Mouse (Mus musculus): ENCODE measurements at regions not wholly inside any gene's neighbourhood (a gene's known extent, or its start where the extent isn't known, plus 50 kb on each side); places are given as distances from the start of the nearest gene placed in this dataset.

DNA sequence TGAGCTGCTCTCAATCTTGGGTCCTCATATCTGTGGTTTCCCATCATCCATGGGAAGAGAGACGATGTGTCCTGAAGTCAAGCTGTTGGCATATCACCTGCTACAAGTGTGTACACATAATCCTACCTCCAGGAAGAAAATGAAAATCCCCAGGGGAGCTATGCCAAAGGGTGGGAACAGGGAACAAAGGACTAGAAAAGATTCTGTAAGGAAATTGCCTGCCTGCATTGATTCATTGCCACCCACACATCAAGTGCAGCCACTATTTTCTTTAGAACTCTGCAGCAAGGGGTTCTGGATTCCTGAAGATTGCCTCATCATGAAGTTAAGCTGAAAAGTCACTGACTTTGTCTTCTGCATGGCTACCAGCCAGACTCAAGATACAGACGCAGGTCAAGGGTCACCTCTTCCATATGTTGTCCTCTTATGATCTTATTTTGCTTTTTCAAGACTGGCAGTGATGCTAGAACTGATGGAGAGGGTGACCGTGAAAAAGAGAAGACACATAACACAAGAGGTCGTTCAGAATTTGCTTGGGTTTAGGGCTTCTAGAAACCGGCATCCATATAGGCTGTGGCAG is 251.6 kb upstream of the Foxq1 start:
- H3K4me2 ChIP-seq = no peak overlapping the region
- H3K9me3 ChIP-seq (replicated peaks) = no peaks in the 10 kb centered on the region
- no peak overlapping the region for H3K27ac ChIP-seq (ENCODE audit: poor library complexity, severe bottlenecking)
- H3K9ac ChIP-seq = no peak overlapping the region
- peaks cover 2% of the 10 kb centered on the region; the same call in 1 of the 2 replicates for H3K4me1 ChIP-seq (replicated peaks)
- H3K4me3 ChIP-seq = no peak overlapping the region
- H3K36me3 ChIP-seq = no peaks in the 10 kb centered on the region
- peaks cover 45% of the 10 kb centered on the region for H3K27me3 ChIP-seq (replicated peaks)
- ATAC-seq (ENCODE audit: insufficient number of reproducible peaks, low FRiP score) = no peak
- WGBS = 78% methylated on average over 5 of the region's 5 CpGs

DNA sequence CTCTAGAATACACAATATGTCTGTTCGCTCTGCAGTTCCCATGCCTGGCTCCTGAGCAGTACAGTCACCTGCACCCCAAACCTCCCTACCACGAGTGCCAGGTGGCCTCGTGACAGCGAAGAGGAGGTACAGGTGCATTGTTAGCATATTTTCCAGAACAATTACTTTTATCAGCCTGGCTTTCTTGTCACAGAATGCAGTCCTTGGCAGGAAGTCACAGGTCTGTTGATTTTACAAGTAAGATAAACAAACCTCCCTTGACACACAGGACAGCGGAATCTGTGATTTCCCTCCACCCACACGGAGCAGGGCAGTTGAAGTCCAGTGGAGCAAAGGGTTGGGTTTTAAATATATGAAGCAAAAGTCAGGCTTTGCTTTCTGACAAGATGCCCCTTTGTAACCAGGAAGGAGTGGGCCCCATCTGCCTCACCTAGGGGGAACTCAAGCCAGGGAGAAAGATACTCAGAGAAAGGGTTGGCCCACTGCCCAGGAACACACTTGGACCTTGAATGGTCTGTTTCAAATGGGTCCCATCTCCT is 246.8 kb upstream of the Foxq1 start:
- 35% methylated on average over 6 of the region's 6 CpGs for WGBS
- Histone ChIP-seq H3K4me3 (no peak overlapping the region), H3K27ac (ENCODE audit: poor library complexity, severe bottlenecking) (no peak overlapping the region), H3K27me3 (replicated peaks) (peaks cover 33% of the 10 kb centered on the region), H3K9me3 (replicated peaks) (no peaks in the 10 kb centered on the region), H3K4me2 (no peak overlapping the region), H3K36me3 (no peaks in the 10 kb centered on the region), H3K4me1 (replicated peaks) (peaks cover 14% of the 10 kb centered on the region; the same call in 1 of the 2 replicates), H3K9ac (no peak overlapping the region)
- no peak for ATAC-seq (ENCODE audit: insufficient number of reproducible peaks, low FRiP score)

DNA sequence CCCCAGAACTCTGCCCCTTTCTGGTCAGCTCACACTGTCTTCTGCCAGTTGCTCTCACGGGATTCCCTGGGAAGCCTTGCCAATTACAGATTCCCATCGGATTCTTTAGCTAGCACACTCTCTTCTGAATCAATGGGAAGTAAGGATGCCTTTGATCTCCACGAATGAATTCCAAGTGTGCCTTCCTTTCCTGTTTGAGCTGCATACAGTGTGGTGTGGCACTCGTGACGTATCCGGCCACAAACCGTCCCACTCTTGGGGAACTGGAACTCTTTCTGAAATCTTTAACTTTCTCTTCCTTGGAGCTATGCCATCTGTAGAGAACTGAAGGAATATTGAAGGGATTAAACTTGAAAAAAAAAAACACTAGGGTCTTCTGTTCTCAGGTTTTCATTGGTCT is 243.2 kb upstream of the Foxq1 start:
- H3K4me3 ChIP-seq = no peak overlapping the region
- no peak overlapping the region for H3K9ac ChIP-seq
- peaks cover 14% of the 10 kb centered on the region; the same call in 1 of the 2 replicates for H3K4me1 ChIP-seq (replicated peaks)
- H3K27me3 ChIP-seq (replicated peaks) = peaks cover 15% of the 10 kb centered on the region
- H3K36me3 ChIP-seq = no peaks in the 10 kb centered on the region
- H3K27ac ChIP-seq (ENCODE audit: poor library complexity, severe bottlenecking) = no peak overlapping the region
- no peak for ATAC-seq (ENCODE audit: insufficient number of reproducible peaks, low FRiP score)
- H3K4me2 ChIP-seq = no peak overlapping the region
- H3K9me3 ChIP-seq (replicated peaks) = no peaks in the 10 kb centered on the region
- 56% methylated on average over 7 of the region's 7 CpGs for WGBS

DNA sequence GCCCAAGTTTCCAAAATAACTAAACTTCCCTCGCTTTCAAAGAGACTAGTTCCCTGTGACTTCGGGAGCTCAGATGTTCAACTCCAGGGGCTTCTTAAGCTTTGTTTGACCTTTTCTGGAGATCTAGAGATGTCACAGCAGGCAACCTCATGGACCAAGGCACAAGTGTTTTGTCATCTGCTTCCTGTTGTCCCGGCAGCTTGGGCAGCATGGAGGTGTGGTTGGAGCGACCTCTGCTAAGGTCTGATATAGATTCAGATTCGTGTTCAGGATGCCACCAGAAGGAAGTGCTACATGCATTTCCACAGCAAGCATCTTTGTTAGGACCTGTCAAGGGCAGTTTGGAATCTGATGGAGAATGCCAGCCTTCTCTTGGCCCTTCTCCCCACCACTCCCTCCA is 242.1 kb upstream of the Foxq1 start:
- Histone ChIP-seq H3K9ac (no peak overlapping the region), H3K36me3 (no peaks in the 10 kb centered on the region), H3K27me3 (replicated peaks) (peaks cover 22% of the 10 kb centered on the region), H3K4me3 (no peak overlapping the region), H3K4me1 (replicated peaks) (peaks cover 14% of the 10 kb centered on the region; the same call in 1 of the 2 replicates), H3K4me2 (peak overlapping the region; percentile 22; the same call in 1 of the 2 replicates), H3K9me3 (replicated peaks) (no peaks in the 10 kb centered on the region), H3K27ac (ENCODE audit: poor library complexity, severe bottlenecking) (no peak overlapping the region)
- whole genome bisulfite sequencing = 53% methylated on average over 5 of the region's 5 CpGs
- ATAC-seq (ENCODE audit: insufficient number of reproducible peaks, low FRiP score) = no peak

- Histone ChIP-seq H3K27me3 (replicated peaks) (peaks cover 35% of the 10 kb centered on the region), H3K4me2 (no peak overlapping the region), H3K9ac (no peak overlapping the region), H3K4me3 (no peak overlapping the region), H3K27ac (ENCODE audit: poor library complexity, severe bottlenecking) (no peak overlapping the region), H3K9me3 (replicated peaks) (no peaks in the 10 kb centered on the region), H3K36me3 (no peaks in the 10 kb centered on the region), H3K4me1 (replicated peaks) (peaks cover 8% of the 10 kb centered on the region; the same call in 1 of the 2 replicates)
- WGBS = 69% methylated on average over 8 of the region's 8 CpGs
- no peak for ATAC-seq (ENCODE audit: insufficient number of reproducible peaks, low FRiP score)
Observed at GRCm38 (mm10) chr13:31317066-31317465, 238.9 kb upstream of the Foxq1 start.

DNA sequence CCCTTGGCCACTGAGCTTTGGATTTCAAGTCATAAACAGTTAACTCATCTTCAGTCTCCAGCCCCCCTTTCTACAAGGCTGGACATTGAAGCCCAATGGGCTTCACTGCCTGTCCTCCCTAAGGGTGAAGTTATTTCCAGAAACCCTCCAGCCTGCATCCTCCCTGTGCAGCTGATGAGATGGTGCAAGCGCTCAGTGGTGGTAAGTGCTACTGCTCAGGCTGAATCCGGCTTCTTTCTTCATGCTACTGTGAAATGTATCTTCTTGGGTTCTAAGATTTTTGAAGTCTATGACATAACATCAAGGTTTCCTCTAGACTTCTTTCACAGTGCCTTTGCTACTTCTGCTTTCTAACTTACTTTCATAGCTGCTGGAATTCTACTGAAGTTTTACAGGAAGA is 237.9 kb upstream of the Foxq1 start:
- no peak overlapping the region for H3K4me2 ChIP-seq
- peaks cover 35% of the 10 kb centered on the region for H3K27me3 ChIP-seq (replicated peaks)
- H3K27ac ChIP-seq (ENCODE audit: poor library complexity, severe bottlenecking) = no peak overlapping the region
- 80% methylated on average over 2 of the region's 2 CpGs for WGBS
- H3K36me3 ChIP-seq = no peaks in the 10 kb centered on the region
- H3K9me3 ChIP-seq (replicated peaks) = no peaks in the 10 kb centered on the region
- H3K4me1 ChIP-seq (replicated peaks) = peaks cover 5% of the 10 kb centered on the region; the same call in 1 of the 2 replicates
- H3K9ac ChIP-seq = no peak overlapping the region
- H3K4me3 ChIP-seq = no peak overlapping the region
- ATAC-seq (ENCODE audit: insufficient number of reproducible peaks, low FRiP score) = no peak

DNA sequence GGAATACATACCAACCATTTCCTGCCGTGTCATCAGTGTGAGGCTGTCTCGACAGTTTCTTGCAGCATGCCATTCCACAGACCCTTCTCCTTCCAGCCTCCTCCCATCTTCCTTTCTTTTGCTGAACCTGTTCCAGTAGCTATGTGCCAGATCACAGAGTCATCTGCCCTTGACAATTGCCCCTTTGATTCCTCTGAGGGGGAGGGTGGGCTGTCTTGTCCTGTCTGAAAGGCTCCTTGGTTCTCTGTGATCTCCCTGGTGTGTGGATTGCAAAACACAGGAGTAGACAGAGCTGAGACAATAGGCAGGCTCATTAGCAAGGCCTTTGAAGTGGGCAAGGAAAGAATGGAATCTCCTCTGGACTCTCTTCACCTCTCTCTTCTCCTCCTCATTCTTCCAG is 234.5 kb upstream of the Foxq1 start:
- Histone ChIP-seq H3K4me3 (no peak overlapping the region), H3K36me3 (no peaks in the 10 kb centered on the region), H3K27me3 (replicated peaks) (peaks cover 38% of the 10 kb centered on the region), H3K27ac (ENCODE audit: poor library complexity, severe bottlenecking) (no peak overlapping the region), H3K4me1 (replicated peaks) (peaks cover 2% of the 10 kb centered on the region), H3K4me2 (no peak overlapping the region), H3K9me3 (replicated peaks) (no peaks in the 10 kb centered on the region), H3K9ac (no peak overlapping the region)
- WGBS = 36% methylated on average over 2 of the region's 2 CpGs
- no peak for ATAC-seq (ENCODE audit: insufficient number of reproducible peaks, low FRiP score)

- Histone ChIP-seq H3K27ac (ENCODE audit: poor library complexity, severe bottlenecking) (no peak overlapping the region), H3K4me2 (no peak overlapping the region), H3K27me3 (replicated peaks) (peaks cover 17% of the 10 kb centered on the region), H3K36me3 (no peaks in the 10 kb centered on the region), H3K4me3 (no peak overlapping the region), H3K9ac (no peak overlapping the region), H3K9me3 (replicated peaks) (no peaks in the 10 kb centered on the region), H3K4me1 (replicated peaks) (peaks cover 26% of the 10 kb centered on the region)
- ATAC-seq (ENCODE audit: insufficient number of reproducible peaks, low FRiP score) = no peak
- 50% methylated on average over 12 of the region's 12 CpGs for WGBS
Observed at GRCm38 (mm10) chr13:31326269-31326851, 229.6 kb upstream of the Foxq1 start.

GRCm38 (mm10) chr13:31327511-31327951 is 228.4 kb upstream of the Foxq1 start:
- 64% methylated on average over 7 of the region's 7 CpGs for WGBS
- no peak overlapping the region for H3K4me2 ChIP-seq

DNA sequence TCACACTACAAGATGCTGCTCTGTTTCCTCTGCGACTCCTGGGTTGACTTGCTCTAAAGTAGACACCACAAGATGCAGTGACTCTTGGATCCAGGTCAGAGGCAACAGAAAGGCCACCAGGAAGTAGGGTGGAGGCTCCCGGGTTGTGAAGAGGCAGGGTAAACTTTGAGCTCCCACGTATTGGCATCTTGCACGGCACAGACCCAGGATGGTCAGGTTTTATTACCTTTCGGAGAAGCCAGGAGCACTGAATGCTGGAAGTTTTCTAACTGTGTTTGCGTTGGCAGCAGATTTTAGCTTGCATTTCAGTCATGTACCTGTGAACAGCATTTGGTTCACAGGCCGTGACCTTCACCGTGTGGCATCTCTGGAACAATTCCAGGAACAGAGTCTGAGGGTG is 227.2 kb upstream of the Foxq1 start:
- Histone ChIP-seq H3K4me3 (no peak overlapping the region), H3K4me2 (no peak overlapping the region), H3K27me3 (replicated peaks) (peaks cover 17% of the 10 kb centered on the region; the same call in 1 of the 2 replicates), H3K9me3 (replicated peaks) (no peaks in the 10 kb centered on the region), H3K4me1 (replicated peaks) (peaks cover 26% of the 10 kb centered on the region), H3K9ac (no peak overlapping the region), H3K36me3 (no peaks in the 10 kb centered on the region), H3K27ac (ENCODE audit: poor library complexity, severe bottlenecking) (no peak overlapping the region)
- ATAC-seq (ENCODE audit: insufficient number of reproducible peaks, low FRiP score) = no peak
- WGBS = 88% methylated on average over 8 of the region's 8 CpGs

More at GRCm38 (mm10) chr13:31327511-31327951, 228.4 kb upstream of the Foxq1 start:
- ATAC-seq (ENCODE audit: insufficient number of reproducible peaks, low FRiP score) = no peak
- H3K9me3 ChIP-seq (replicated peaks) = no peaks in the 10 kb centered on the region
- H3K27me3 ChIP-seq (replicated peaks) = peaks cover 17% of the 10 kb centered on the region; the same call in 1 of the 2 replicates
- H3K4me1 ChIP-seq (replicated peaks) = peaks cover 26% of the 10 kb centered on the region
- H3K9ac ChIP-seq = no peak overlapping the region
- H3K27ac ChIP-seq (ENCODE audit: poor library complexity, severe bottlenecking) = no peak overlapping the region
- H3K36me3 ChIP-seq = no peaks in the 10 kb centered on the region
- H3K4me3 ChIP-seq = no peak overlapping the region

- ATAC-seq (ENCODE audit: insufficient number of reproducible peaks, low FRiP score) = no peak
- H3K4me3 ChIP-seq = no peak overlapping the region
- no peak overlapping the region for H3K27ac ChIP-seq (ENCODE audit: poor library complexity, severe bottlenecking)
- WGBS = 73% methylated on average over 5 of the region's 5 CpGs
- no peaks in the 10 kb centered on the region for H3K36me3 ChIP-seq
- H3K4me1 ChIP-seq (replicated peaks) = peaks cover 26% of the 10 kb centered on the region
- no peak overlapping the region for H3K9ac ChIP-seq
- H3K27me3 ChIP-seq (replicated peaks) = peaks cover 12% of the 10 kb centered on the region
- no peak overlapping the region for H3K4me2 ChIP-seq
- no peaks in the 10 kb centered on the region for H3K9me3 ChIP-seq (replicated peaks)
Observed at GRCm38 (mm10) chr13:31330731-31331130, 225.2 kb upstream of the Foxq1 start.

All from heart, embryonic 12.5 days (tissue).